Mouse (Mus musculus) MEL (cell line): ENCODE measurements around the gene Nrxn2. TPM values are rescaled to one million over a fixed set of nuclear protein-coding genes. Genes with fewer than 3 reads are reported as not detected.

ENCODE experiments used
- DNase-seq: peaks from one replicate; pipeline ENCODE4 v3.0.0; 2011; ENCODE audit warnings: low read depth, low spot score
- H3K27ac ChIP-seq: 2 replicates; pipeline ENCODE4 v1.5.1; 2012; ENCODE audit warnings: low read depth, mild to moderate bottlenecking, control low read depth, low read length, moderate library complexity; ENCODE audit not compliant: control insufficient read depth
- H3K27me3 ChIP-seq, 2 experiments: fragments of 150-350 bp in 1 of 2; sonication (generic) in 1 of 2; 2 replicates each; pipeline ENCODE4 v1.6.1; 2012; ENCODE audit warnings: low read length in 2 of 2, mild to moderate bottlenecking in 2 of 2, improper control_type of control experiment in 1 of 2, moderate library complexity in 1 of 2; ENCODE audit not compliant: insufficient read depth in 2 of 2, control insufficient read depth in 1 of 2
- H3K36me3 ChIP-seq, 2 experiments: 2 replicates each; pipeline ENCODE4 v1.6.1; 2012 to 2014; ENCODE audit warnings: low read length in 2 of 2, improper control_type of control experiment in 1 of 2, inconsistent platforms in 1 of 2, mild to moderate bottlenecking in 1 of 2; ENCODE audit not compliant: insufficient read depth in 2 of 2, control insufficient read depth in 1 of 2
- H3K4me1 ChIP-seq, 2 experiments: fragments of 150-350 bp in 1 of 2; sonication (generic) in 1 of 2; 2 replicates each; pipeline ENCODE4 v1.6.1; 2012; ENCODE audit warnings: low read length in 2 of 2, improper control_type of control experiment in 1 of 2, mild to moderate bottlenecking in 1 of 2; ENCODE audit not compliant: insufficient read depth in 2 of 2, control insufficient read depth in 1 of 2
- H3K4me3 ChIP-seq, 2 experiments: fragments of 150-350 bp in 1 of 2; sonication (generic) in 1 of 2; 2 replicates each; pipeline ENCODE4 v1.5.1; 2012; ENCODE audit warnings: low read depth in 2 of 2, low read length in 2 of 2, mild to moderate bottlenecking in 2 of 2, moderate library complexity in 2 of 2, control low read depth in 1 of 2, improper control_type of control experiment in 1 of 2; ENCODE audit not compliant: control insufficient read depth in 1 of 2, insufficient read depth in 1 of 2
- H3K79me2 ChIP-seq: 2 replicates; pipeline ENCODE4 v1.6.1; 2012; ENCODE audit warnings: mild to moderate bottlenecking, low read length, moderate library complexity; ENCODE audit not compliant: control insufficient read depth, poor library complexity, insufficient read depth
- H3K9ac ChIP-seq: 2 replicates; pipeline ENCODE4 v1.6.1; 2012; ENCODE audit warnings: low read depth, mild to moderate bottlenecking, control low read depth, low read length, moderate library complexity; ENCODE audit not compliant: control insufficient read depth, poor library complexity, severe bottlenecking
- H3K9me3 ChIP-seq: fragments of 150-350 bp; sonication (generic); replicated peaks from 2 replicates; pipeline ENCODE4 v1.6.1; 2012; ENCODE audit warnings: mild to moderate bottlenecking, low read length, improper control_type of control experiment, moderate library complexity; ENCODE audit not compliant: insufficient read depth
- CHD1 ChIP-seq: IDR thresholded peaks from 2 replicates; pipeline ENCODE4 v1.6.1; 2012; ENCODE audit warnings: low read depth, mild to moderate bottlenecking, inconsistent platforms, low read length, improper control_type of control experiment
- CTCF ChIP-seq, 3 experiments: IDR thresholded peaks in 2 of 3; conservative IDR thresholded peaks in 1 of 3; 2 replicates each; pipeline ENCODE4 v1.5.1; 2011 to 2012; ENCODE audit warnings: low read length in 3 of 3, low read depth in 2 of 3, mild to moderate bottlenecking in 2 of 3, improper control_type of control experiment in 1 of 3, inconsistent platforms in 1 of 3, mixed read lengths in 1 of 3, moderate library complexity in 1 of 3; ENCODE audit not compliant: control insufficient read depth in 1 of 3, insufficient read depth in 1 of 3, poor library complexity in 1 of 3, severe bottlenecking in 1 of 3
- ELF1 ChIP-seq: IDR thresholded peaks from 2 replicates; pipeline ENCODE4 v1.6.1; 2014; ENCODE audit warnings: low read depth, mild to moderate bottlenecking, inconsistent platforms, low read length, improper control_type of control experiment, moderate library complexity
- EP300 ChIP-seq, 2 experiments: IDR thresholded peaks; 2 replicates each; pipeline ENCODE4 v1.6.1; 2011; ENCODE audit warnings: improper control_type of control experiment in 2 of 2, low read length in 2 of 2, low read depth in 1 of 2, mild to moderate bottlenecking in 1 of 2
- ETS1 ChIP-seq: IDR thresholded peaks from 2 replicates; pipeline ENCODE4 v1.6.1; 2012; ENCODE audit warnings: low read depth, mild to moderate bottlenecking, inconsistent platforms, low read length, improper control_type of control experiment, moderate library complexity
- GATA1 ChIP-seq: IDR thresholded peaks from 2 replicates; pipeline ENCODE4 v1.6.1; 2011; ENCODE audit warnings: low read depth, low read length, improper control_type of control experiment
- HCFC1 ChIP-seq: IDR thresholded peaks from 2 replicates; pipeline ENCODE4 v1.6.1; 2012; ENCODE audit warnings: low read depth, mild to moderate bottlenecking, inconsistent platforms, low read length, improper control_type of control experiment, moderate library complexity
- JUND ChIP-seq: IDR thresholded peaks from 2 replicates; pipeline ENCODE4 v1.6.1; 2011; ENCODE audit warnings: low read depth, mild to moderate bottlenecking, improper control_type of control experiment, low read length
- KAT2A ChIP-seq: conservative IDR thresholded peaks from 2 replicates; pipeline ENCODE4 v1.6.1; 2012; ENCODE audit warnings: low read depth, low read length, improper control_type of control experiment, inconsistent platforms
- MAFK ChIP-seq: IDR thresholded peaks from 2 replicates; pipeline ENCODE4 v1.6.1; 2011; ENCODE audit warnings: low read depth, mild to moderate bottlenecking, low read length, improper control_type of control experiment, borderline replicate concordance
- MAX ChIP-seq: IDR thresholded peaks from 2 replicates; pipeline ENCODE4 v1.6.1; 2011; ENCODE audit warnings: low read length, improper control_type of control experiment
- MAZ ChIP-seq: IDR thresholded peaks from 2 replicates; pipeline ENCODE4 v1.6.1; 2012; ENCODE audit warnings: low read depth, mild to moderate bottlenecking, inconsistent platforms, low read length, improper control_type of control experiment
- POLR2A ChIP-seq, 2 experiments: IDR thresholded peaks; 2 replicates each; pipeline ENCODE4 v1.6.1; 2011 to 2012; ENCODE audit warnings: low read length in 2 of 2, mild to moderate bottlenecking in 2 of 2, control low read depth in 1 of 2, improper control_type of control experiment in 1 of 2, low read depth in 1 of 2, moderate library complexity in 1 of 2; ENCODE audit not compliant: control insufficient read depth in 1 of 2, insufficient read depth in 1 of 2, poor library complexity in 1 of 2
- POLR2AphosphoS2 ChIP-seq: IDR thresholded peaks from 2 replicates; pipeline ENCODE4 v1.6.1; 2011; ENCODE audit warnings: low read length, improper control_type of control experiment
- POLR2AphosphoS5 ChIP-seq: IDR thresholded peaks from 2 replicates; pipeline ENCODE4 v1.6.1; 2012; ENCODE audit warnings: low read depth, borderline replicate concordance, mild to moderate bottlenecking, inconsistent platforms, low read length, moderate library complexity, mixed read lengths
- RAD21 ChIP-seq: IDR thresholded peaks from 2 replicates; pipeline ENCODE4 v1.6.1; 2011; ENCODE audit warnings: mild to moderate bottlenecking, low read depth, low read length, improper control_type of control experiment
- RCOR1 ChIP-seq: IDR thresholded peaks from 2 replicates; pipeline ENCODE4 v1.6.1; 2012; ENCODE audit warnings: low read depth, mild to moderate bottlenecking, inconsistent platforms, low read length, improper control_type of control experiment
- SIN3A ChIP-seq: IDR thresholded peaks from 2 replicates; pipeline ENCODE4 v1.6.1; 2012; ENCODE audit warnings: low read length, improper control_type of control experiment, inconsistent platforms
- SMC3 ChIP-seq: IDR thresholded peaks from 2 replicates; pipeline ENCODE4 v1.6.1; 2011; ENCODE audit warnings: low read depth, low read length, improper control_type of control experiment
- TAL1 ChIP-seq: IDR thresholded peaks from 2 replicates; pipeline ENCODE4 v1.6.1; 2012; ENCODE audit warnings: mild to moderate bottlenecking, inconsistent platforms, low read length, moderate library complexity, mixed read lengths
- TBP ChIP-seq: IDR thresholded peaks from 2 replicates; pipeline ENCODE4 v1.8.0; 2011; ENCODE audit warnings: low read depth, low read length, improper control_type of control experiment
- TCF12 ChIP-seq: IDR thresholded peaks from 2 replicates; pipeline ENCODE4 v1.6.1; 2014; ENCODE audit warnings: low read depth, mild to moderate bottlenecking, inconsistent platforms, low read length, improper control_type of control experiment, moderate library complexity
- UBTF ChIP-seq: IDR thresholded peaks from 2 replicates; pipeline ENCODE4 v1.6.1; 2012; ENCODE audit warnings: low read depth, mild to moderate bottlenecking, inconsistent platforms, low read length, improper control_type of control experiment, moderate library complexity, borderline replicate concordance; ENCODE audit not compliant: insufficient read depth
- USF1 ChIP-seq: IDR thresholded peaks from 2 replicates; pipeline ENCODE4 v1.6.1; 2014; ENCODE audit warnings: low read depth, mild to moderate bottlenecking, inconsistent platforms, low read length, improper control_type of control experiment, moderate library complexity
- ZC3H11A ChIP-seq: IDR thresholded peaks from 2 replicates; pipeline ENCODE4 v1.6.1; 2012; ENCODE audit warnings: low read depth, mild to moderate bottlenecking, inconsistent platforms, low read length, improper control_type of control experiment
- polyA plus RNA-seq, 2 experiments: library from polyadenylated mRNA; stranded (reverse) in 1 of 2; unstranded in 1 of 2; fragments of >175 nt in 1 of 2; fragments of >200 nt in 1 of 2; gene quantifications; 2 replicates each; pipeline versions ENCODE4 v1.2.1 to v1.2.4; 2012; ENCODE audit warnings: low replicate concordance in 2 of 2, low read depth in 1 of 2; ENCODE audit not compliant: insufficient read length in 2 of 2, insufficient read depth in 1 of 2, missing spikeins in 1 of 2
- total RNA-seq: library from RNA; depleted of rRNA; stranded (reverse); fragments of 300-350 nt; gene quantifications from 2 replicates; pipeline ENCODE4 v1.2.3, GENCODE M21; 2012

Gene Nrxn2
- total and polyA plus RNA-seq, 3 experiments: 0.39 to 0.42 TPM; not detected in 1

DNA sequence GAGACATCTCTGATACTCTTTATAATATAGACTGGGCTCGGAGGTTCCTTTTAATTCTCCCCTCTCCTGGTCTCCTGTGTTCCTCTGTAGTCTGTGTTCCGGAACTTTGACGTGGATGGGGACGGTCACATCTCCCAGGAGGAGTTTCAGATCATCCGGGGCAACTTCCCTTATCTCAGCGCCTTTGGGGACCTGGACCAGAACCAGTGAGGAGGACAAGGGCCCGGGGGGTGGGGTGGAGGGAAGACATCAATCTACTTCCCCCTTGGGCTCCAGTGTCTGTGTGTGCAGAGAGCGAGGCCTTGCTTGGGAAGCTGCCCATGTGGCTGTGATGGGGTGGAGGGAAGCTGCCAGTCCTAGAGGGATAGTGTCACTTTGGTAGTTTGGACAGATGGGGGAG, 9.8 kb upstream of the Nrxn2 start:
- Histone ChIP-seq H3K27ac (no peak overlapping the region), H3K79me2 (no peaks in the 10 kb centered on the region), H3K4me3 (no peak overlapping the region), H3K9ac (no peak overlapping the region), H3K36me3 (peaks cover 4 to 7% of the 10 kb centered on the region in 2 experiments), H3K4me1 (peaks cover 0 to 4% of the 10 kb centered on the region in 2 experiments; a peak in 1 of 4 replicates)
- no peak for TF ChIP-seq ETS1
- no peak for TF ChIP-seq ZC3H11A
- TF ChIP-seq EP300 (IDR thresholded peaks at IDR 0.05; ENCODE audit: low read depth in 1 of 2, low read length in 2 of 2): no peak
- TF ChIP-seq CTCF (IDR thresholded peaks at IDR 0.05 in 2 of 3, conservative IDR thresholded peaks at IDR 0.05 in 1 of 3; ENCODE audit: control insufficient read depth in 1 of 3, insufficient read depth in 1 of 3, low read depth in 2 of 3, low read length in 3 of 3, poor library complexity in 1 of 3, severe bottlenecking in 1 of 3): no peak
- TF ChIP-seq SIN3A: no peak
- no peak for TF ChIP-seq ELF1
- TF ChIP-seq KAT2A: no peak
- TF ChIP-seq, all 39 proteins: peak for 0
- Histone ChIP-seq H3K27me3 (no peaks in the 10 kb centered on the region), H3K9me3 (no peaks in the 10 kb centered on the region)
- peak; percentile 40 for DNase-seq

DNA sequence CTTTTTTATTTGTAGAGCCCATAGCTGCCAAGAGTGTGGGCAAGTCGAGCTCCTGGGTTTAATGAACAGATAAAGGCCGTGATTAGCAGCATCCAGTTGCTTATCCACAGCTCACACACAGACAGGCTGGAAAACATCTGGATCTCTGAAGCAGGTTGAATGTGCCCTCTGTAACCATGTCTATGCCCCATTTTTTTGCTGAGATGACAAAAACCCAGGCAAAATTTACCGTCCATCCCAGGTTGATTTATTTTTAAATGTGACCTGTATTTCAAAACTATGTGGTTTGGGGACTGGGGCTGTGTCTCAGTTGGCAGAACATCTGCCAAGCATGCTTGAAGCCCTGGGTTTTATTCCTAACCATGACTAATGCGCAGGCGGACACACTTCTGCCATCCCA, 9.4 kb upstream of the Nrxn2 start:
- peak; percentile 83; the same call in 1 of the 2 replicates for TF ChIP-seq MAFK
- TF ChIP-seq RCOR1: 0 out of 2 replicates have a peak, but pooled peaks have one; percentile 34
- 0 out of 2 replicates have a peak, but pooled peaks have one; percentile 34 for TF ChIP-seq GATA1
- TF ChIP-seq UBTF: no peak
- no peak for TF ChIP-seq MAZ
- TF ChIP-seq TCF12: peak; percentile 43; the same call in 1 of the 2 replicates
- no peak for TF ChIP-seq CTCF (IDR thresholded peaks at IDR 0.05 in 2 of 3, conservative IDR thresholded peaks at IDR 0.05 in 1 of 3; ENCODE audit: control insufficient read depth in 1 of 3, insufficient read depth in 1 of 3, low read depth in 2 of 3, low read length in 3 of 3, poor library complexity in 1 of 3, severe bottlenecking in 1 of 3)
- peak in 1 of 2 experiments; percentile 21; a peak in 1 of 4 replicates for TF ChIP-seq EP300 (IDR thresholded peaks at IDR 0.05; ENCODE audit: low read depth in 1 of 2, low read length in 2 of 2)
- Histone ChIP-seq H3K79me2 (no peaks in the 10 kb centered on the region), H3K27ac (no peak overlapping the region), H3K36me3 (peaks cover 4 to 7% of the 10 kb centered on the region in 2 experiments), H3K27me3 (no peaks in the 10 kb centered on the region), H3K9ac (no peak overlapping the region), H3K9me3 (no peaks in the 10 kb centered on the region), H3K4me3 (no peak overlapping the region), H3K4me1 (peaks cover 0 to 4% of the 10 kb centered on the region in 2 experiments; a peak in 1 of 4 replicates)
- DNase-seq: no peak

DNA sequence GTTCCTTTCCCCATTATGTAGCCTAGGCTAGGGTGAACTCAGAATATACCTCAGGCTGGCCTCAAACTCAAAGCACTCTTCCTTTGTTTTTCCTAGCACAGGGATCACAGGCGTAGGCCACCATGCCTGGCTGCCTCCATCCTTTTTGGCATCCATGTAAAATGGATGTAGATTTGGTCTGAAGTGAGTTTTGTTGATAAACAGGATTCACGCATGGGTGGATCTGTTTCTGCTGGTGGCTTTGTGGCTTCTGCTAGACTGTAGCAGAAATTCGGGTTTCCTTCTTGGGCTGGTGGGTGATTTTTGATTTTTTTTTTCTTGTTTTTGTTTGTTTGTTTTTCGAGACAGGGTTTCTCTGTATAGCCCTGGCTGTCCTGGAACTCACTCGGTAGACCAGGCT, 8.6 kb upstream of the Nrxn2 start:
- Histone ChIP-seq H3K79me2 (no peaks in the 10 kb centered on the region), H3K9me3 (no peaks in the 10 kb centered on the region), H3K36me3 (peaks cover 4 to 7% of the 10 kb centered on the region in 2 experiments), H3K9ac (no peak overlapping the region), H3K27ac (no peak overlapping the region), H3K4me3 (no peak overlapping the region), H3K4me1 (peaks cover 0 to 4% of the 10 kb centered on the region in 2 experiments; a peak in 1 of 4 replicates), H3K27me3 (no peaks in the 10 kb centered on the region)
- DNase-seq: no peak
- TF ChIP-seq USF1 (no peak), SMC3 (no peak), GATA1 (no peak), MAX (no peak), POLR2A (IDR thresholded peaks at IDR 0.05; ENCODE audit: control insufficient read depth in 1 of 2, insufficient read depth in 1 of 2, low read depth in 1 of 2, low read length in 2 of 2, poor library complexity in 1 of 2) (no peak), JUND (no peak), POLR2AphosphoS2 (no peak), RAD21 (no peak), TBP (no peak), CHD1 (no peak), TCF12 (no peak), UBTF (no peak), HCFC1 (no peak), POLR2AphosphoS5 (no peak), TAL1 (no peak)
